Mouse (Mus musculus): ENCODE results near the gene Farp1.

DNA sequence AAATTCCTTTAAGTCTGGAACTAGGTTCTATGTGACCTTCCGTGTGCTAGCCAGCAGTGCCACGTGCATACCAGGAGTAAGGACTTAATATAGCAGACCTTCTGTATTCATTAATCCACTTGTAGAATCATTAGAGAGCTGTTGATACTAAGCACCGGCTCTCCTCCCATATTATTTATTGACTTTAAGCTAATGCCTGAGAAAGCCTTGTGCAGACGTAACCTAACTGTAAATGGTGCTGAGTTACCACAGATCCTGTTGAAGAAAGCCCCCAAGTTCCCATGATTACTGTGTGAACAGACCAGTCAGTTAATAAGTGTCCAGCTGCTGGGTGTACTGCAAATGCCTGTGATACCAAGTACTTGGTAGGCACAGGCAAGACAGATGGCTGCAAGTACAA, 81.7 kb downstream of the Farp1 start:
- no peak for TF ChIP-seq CTCF (conservative IDR thresholded peaks at IDR 0.05; ENCODE audit: insufficient read depth, insufficient read length, low read depth, low read length)
- no peak for TF ChIP-seq POLR2A (IDR thresholded peaks at IDR 0.05; ENCODE audit: low read depth, low read length)
